Mouse (Mus musculus) forebrain, postnatal 0 days (tissue): ENCODE data around the gene Zfp580. TPM values are rescaled to one million over a fixed set of nuclear protein-coding genes. Genes with fewer than 3 reads are reported as not detected.
A peak's percentile ranks its signal among the peaks of the same experiment; 100 is the strongest.
"Not testable (repeated sequence)": the region's sequence is repeated elsewhere in the genome, so short reads cannot be mapped to it uniquely, and the experiment has no call there.

ENCODE experiments used
- ATAC-seq: fragments of 200-750 bp; cut with Nextera tagmentation; 2 replicates; pipeline ENCODE4 v1.8.0; 2017; ENCODE audit warnings: mild to moderate bottlenecking, moderate library complexity
- DNase-seq: peaks from one replicate; pipeline ENCODE4 v3.0.0-alpha.2; 2015
- H3K27ac ChIP-seq: fragments of 300-500 bp; sonication (generic); 2 replicates; pipeline ENCODE4 v1.5.1; 2014; ENCODE audit warnings: low read depth, mild to moderate bottlenecking, antibody characterized with exemption, low read length, moderate library complexity, mixed read lengths
- H3K27me3 ChIP-seq: fragments of 300-500 bp; sonication (generic); 2 replicates; pipeline ENCODE4 v1.6.1; 2014; ENCODE audit warnings: mild to moderate bottlenecking, low read length, mixed read lengths; ENCODE audit not compliant: insufficient read depth
- H3K36me3 ChIP-seq: fragments of 300-500 bp; sonication (generic); 2 replicates; pipeline ENCODE4 v1.6.1; 2014; ENCODE audit warnings: mild to moderate bottlenecking, moderate library complexity; ENCODE audit not compliant: insufficient read depth
- H3K4me1 ChIP-seq: fragments of 300-500 bp; sonication (generic); 2 replicates; pipeline ENCODE4 v1.6.1; 2014; ENCODE audit warnings: antibody characterized with exemption; ENCODE audit not compliant: insufficient read depth
- H3K4me2 ChIP-seq: fragments of 300-500 bp; sonication (generic); 2 replicates; pipeline ENCODE4 v1.6.1; 2014; ENCODE audit warnings: low read depth, mild to moderate bottlenecking, moderate library complexity
- H3K4me3 ChIP-seq: fragments of 300-500 bp; sonication (generic); 2 replicates; pipeline ENCODE4 v1.5.1; 2014; ENCODE audit warnings: low read depth, low read length, mixed read lengths
- H3K9ac ChIP-seq: fragments of 300-500 bp; sonication (generic); 2 replicates; pipeline ENCODE4 v1.6.1; 2014; ENCODE audit warnings: mild to moderate bottlenecking
- H3K9me3 ChIP-seq: fragments of 300-500 bp; sonication (generic); 2 replicates; pipeline ENCODE4 v1.6.1; 2016; ENCODE audit warnings: low read length
- CTCF ChIP-seq: sonication (generic); IDR thresholded peaks from 2 replicates; pipeline ENCODE4 v1.5.1; 2016; ENCODE audit warnings: antibody characterized with exemption, control low read depth, low read depth
- WGBS: fragments of 180-500 bp; shearing (Covaris S2); extraction: QIAGEN DNeasy Blood & Tissue Kit; methylation state at CpG from one replicate; pipeline ENCODE4 v1.1.7; 2014; 5-methylcytosine and 5-hydroxymethylcytosine counted together
- polyA plus RNA-seq: library from polyadenylated mRNA; unstranded; fragments of >200 nt; fragmentation: Nextera tagmentation; extraction: Ambion mirVana; gene quantifications from 2 replicates; pipeline ENCODE4 v1.2.1, GENCODE M21; 2015
- total RNA-seq: library from RNA; depleted of rRNA; stranded (reverse); fragments of >200 nt; gene quantifications from 2 replicates; pipeline ENCODE4 v1.2.3, GENCODE M21; 2014

The Zfp580 gene
- total and polyA plus RNA-seq, 2 experiments from 2014 or later: 42.1 to 132 TPM

DNA sequence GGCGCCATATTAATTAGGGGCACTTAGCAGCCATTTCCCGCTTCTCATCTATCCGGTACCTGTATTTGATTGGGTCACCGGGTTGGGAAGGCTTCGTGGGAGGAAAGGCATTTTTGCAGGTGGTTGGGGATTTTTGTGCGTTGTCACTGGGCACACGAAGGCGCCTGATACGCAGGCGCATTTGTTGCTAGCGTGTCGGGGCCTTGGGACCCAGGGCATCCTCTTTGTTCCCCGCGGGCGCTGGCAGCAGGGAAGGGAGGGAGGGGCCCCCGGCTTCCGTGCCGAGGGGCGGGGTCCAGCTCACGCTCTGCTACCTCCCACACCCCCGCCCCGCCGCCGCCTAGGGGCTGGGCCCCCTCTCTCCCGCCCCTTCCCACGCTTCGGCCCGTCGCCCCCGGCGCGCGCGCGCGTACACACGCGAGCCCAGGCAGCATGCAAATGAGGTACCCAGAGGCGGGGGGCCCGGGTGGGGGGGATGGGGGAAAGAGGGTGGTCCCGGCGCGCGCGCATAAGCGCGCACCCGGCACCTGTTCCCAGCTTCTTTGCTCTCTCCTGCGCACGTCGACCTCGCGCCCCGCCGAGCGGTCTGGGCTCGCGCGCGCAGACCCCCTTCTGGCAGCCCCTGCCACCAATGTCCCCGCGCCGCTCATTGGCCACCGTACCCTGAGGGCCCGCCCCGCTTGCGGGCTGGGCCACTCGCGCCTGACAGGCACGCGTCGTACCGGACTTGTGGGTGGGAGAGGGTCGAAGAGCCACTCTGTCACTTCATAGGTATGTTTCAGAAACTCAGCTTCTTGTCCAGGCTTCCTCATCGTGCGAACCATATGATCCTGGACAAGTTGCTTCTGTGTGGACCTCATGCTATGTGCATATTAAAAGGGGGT lies 36.0 kb upstream of the Zfp580 start, which contains the start of gene Gm44973:
Gm44973 (plus strand) TSS at position 379 of the 884 bp plus-strand sequence.
- DNase-seq (peak; percentile 98), ATAC-seq (peak; percentile 81)
- Histone ChIP-seq H3K27me3 (no peaks in the 10 kb centered on the region), H3K4me3 (peak within 1 kb of the TSS; percentile 77), H3K4me1 (peaks cover 5% of the 10 kb centered on the region; the same call in 1 of the 2 replicates), H3K9me3 (no peaks in the 10 kb centered on the region), H3K4me2 (peak within 1 kb of the TSS; percentile 71), H3K27ac (peak within 1 kb of the TSS; percentile 99), H3K36me3 (peaks cover 22% of the 10 kb centered on the region), H3K9ac (peak within 1 kb of the TSS; percentile 79)
- WGBS: 2% methylated on average over 61 of the region's 76 CpGs
- TF ChIP-seq CTCF: no peak

DNA sequence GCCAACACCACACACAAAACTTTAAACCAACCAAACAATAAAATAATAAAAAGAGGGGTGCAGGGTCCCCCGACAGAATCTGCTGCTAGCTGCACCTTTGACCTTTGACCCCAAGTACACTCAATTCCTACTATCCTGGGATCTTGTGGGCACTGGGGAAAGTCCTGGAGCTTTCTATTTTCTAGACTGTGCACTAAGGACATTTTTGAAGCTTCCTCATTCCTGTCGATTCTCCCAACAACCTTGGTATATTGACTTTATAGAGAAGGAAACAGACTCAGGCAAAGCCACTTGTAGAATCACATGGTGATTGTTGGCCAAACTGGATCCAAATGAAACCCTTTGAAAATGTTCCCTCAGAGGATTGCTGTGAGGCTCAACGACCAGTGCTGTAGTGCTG lies 35.3 kb upstream of the Zfp580 start:
- Histone ChIP-seq H3K9ac (peak overlapping the region; percentile 76), H3K27me3 (no peaks in the 10 kb centered on the region), H3K4me1 (peaks cover 7% of the 10 kb centered on the region), H3K4me3 (peak overlapping the region; percentile 77), H3K4me2 (peak overlapping the region; percentile 71), H3K36me3 (peaks cover 15% of the 10 kb centered on the region), H3K27ac (peak overlapping the region; percentile 99), H3K9me3 (no peaks in the 10 kb centered on the region)
- TF ChIP-seq CTCF: no peak
- 58% methylated on average over 3 of the region's 3 CpGs for WGBS
- ATAC-seq: no peak
- no peak for DNase-seq

DNA sequence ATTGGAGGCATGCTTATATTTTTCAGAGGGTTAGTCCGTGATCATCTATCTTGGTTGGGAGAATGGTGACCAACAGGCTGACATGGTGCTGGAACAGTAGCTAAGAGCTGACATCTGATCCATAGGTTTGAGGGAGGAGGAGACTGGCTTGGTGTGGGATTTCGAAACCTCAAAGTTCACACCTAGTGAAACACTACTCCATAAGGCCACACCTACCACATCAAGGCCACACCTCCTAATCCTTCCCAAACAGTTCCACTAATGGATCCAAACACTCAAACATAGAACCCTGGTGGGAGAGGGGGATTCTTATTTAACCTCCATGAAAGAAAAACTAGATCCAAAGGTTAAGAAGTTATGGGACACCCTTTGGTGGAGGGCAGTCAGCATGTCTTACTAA lies 34.4 kb upstream of the Zfp580 start:
- no peak for TF ChIP-seq CTCF
- no peak overlapping the region for H3K9ac ChIP-seq
- no peak overlapping the region for H3K4me3 ChIP-seq
- H3K36me3 ChIP-seq: peaks cover 9% of the 10 kb centered on the region
- H3K4me1 ChIP-seq: peaks cover 10% of the 10 kb centered on the region
- no peak for ATAC-seq
- no peaks in the 10 kb centered on the region for H3K9me3 ChIP-seq
- WGBS: 100% methylated on average over 2 of the region's 2 CpGs
- H3K27me3 ChIP-seq: no peaks in the 10 kb centered on the region
- H3K4me2 ChIP-seq: no peak overlapping the region
- H3K27ac ChIP-seq: no peak overlapping the region
- no peak for DNase-seq

DNA sequence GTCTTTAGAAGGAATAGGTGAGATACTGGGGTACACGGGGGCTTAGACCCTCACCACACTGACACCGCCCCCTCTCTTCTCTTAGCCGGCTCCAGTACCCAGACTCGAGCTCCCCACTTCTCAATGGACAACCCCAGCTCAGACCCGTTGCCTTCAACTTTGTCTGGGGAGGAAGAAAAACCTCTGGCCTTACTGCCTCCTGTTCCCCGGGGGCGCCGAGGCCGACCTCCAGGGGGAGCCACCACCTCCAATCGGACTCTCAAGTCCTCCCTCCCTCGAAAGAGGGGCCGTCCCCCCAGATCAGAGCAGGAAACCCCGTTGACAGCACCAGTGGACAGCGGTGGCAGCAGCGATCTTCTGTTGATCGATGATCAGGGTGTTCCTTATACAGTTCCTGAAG lies 34.0 kb upstream of the Zfp580 start:
- Histone ChIP-seq H3K4me1 (peaks cover 10% of the 10 kb centered on the region), H3K27ac (no peak overlapping the region), H3K9ac (no peak overlapping the region), H3K36me3 (peaks cover 10% of the 10 kb centered on the region), H3K4me2 (no peak overlapping the region), H3K9me3 (no peaks in the 10 kb centered on the region), H3K4me3 (no peak overlapping the region), H3K27me3 (no peaks in the 10 kb centered on the region)
- ATAC-seq: no peak
- WGBS: 91% methylated on average over 16 of the region's 16 CpGs
- DNase-seq: no peak
- TF ChIP-seq CTCF: peak; percentile 36; the same call in 1 of the 2 replicates

DNA sequence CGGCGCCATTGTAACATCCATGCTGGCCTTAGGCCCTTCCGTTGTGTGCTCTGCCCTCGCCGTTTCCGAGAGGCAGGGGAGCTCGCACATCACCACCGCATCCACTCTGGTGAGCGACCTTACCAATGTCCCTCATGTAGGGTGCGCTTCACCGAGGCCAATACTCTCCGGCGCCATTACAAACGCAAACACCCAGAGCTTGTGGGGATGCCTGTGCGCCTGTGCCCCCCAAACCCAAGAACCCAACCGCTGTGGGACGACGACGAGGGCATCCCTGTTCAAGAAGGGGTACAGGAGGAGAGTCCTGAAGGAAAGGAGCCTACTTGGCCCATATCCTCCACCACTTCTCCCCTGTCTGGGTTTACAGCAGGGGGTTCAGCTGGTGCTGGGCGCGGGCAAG lies 33.4 kb upstream of the Zfp580 start:
- Histone ChIP-seq H3K9me3 (no peaks in the 10 kb centered on the region), H3K9ac (no peak overlapping the region), H3K36me3 (peaks cover 10% of the 10 kb centered on the region), H3K4me2 (no peak overlapping the region), H3K4me3 (no peak overlapping the region), H3K27ac (no peak overlapping the region), H3K4me1 (peaks cover 10% of the 10 kb centered on the region), H3K27me3 (no peaks in the 10 kb centered on the region)
- TF ChIP-seq CTCF: no peak
- ATAC-seq (no peak), DNase-seq (no peak)
- WGBS: 98% methylated on average over 21 of the region's 21 CpGs

DNA sequence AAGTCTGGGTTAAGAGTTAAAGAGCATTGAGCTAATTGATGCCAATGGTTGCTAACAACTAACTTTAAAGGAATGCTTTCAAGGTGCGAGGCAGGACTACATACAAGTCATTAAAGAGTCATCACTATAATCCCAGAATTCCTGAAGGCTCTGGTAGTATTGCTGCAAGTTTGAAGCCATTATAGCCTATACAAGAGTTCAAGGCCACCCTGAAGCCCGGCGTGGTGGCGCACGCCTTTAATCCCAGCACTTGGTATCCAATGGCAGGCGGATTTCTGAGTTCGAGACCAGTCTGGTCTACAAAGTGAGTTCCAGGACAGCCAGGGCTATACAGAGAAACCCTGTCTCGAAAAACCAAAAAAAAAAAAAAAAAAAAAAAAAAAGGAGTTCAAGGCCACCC lies 31.8 kb upstream of the Zfp580 start:
- not testable (repeated sequence) for H3K9ac ChIP-seq

DNA sequence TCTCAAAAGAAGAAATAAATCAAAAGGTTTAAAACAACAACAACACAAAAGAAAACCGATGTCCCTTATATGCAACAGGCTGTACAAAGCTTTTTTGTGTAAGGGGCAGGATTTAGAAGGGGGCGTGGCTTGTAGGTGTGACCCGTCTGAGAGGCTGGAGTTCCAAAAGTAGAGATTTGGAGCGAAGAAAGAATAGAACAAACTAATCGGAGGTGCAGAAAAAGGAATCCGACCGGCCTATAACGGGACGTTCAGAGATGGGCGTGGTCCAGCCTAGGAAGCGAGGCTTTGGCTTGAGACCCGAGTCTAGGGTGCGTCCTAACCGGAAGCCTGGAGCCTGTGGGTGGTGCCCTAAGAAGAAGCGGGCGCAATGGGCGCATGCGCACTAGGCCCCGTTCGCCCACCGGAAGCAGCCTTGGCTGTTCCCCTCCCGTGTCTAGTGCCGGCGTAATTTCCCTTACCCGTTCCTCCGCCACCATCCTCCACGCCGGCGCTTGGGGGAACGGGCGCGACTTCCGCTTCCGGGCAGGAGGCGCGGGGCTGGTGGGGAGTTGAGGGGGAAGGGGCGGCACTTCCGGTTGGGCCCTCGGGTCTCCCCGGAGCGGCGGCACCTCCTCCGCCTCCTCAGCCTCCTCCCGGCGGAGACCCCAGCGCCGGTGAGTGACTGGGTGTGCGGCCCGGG lies 31.2 kb upstream of the Zfp580 start, which contains the start of the genes Zfp865 and Ccdc106:
Zfp865 (plus strand) TSS at position 377 of the 682 bp plus-strand sequence.
Ccdc106 (plus strand) TSS at position 554 of the 682 bp plus-strand sequence.
- peaks cover 10% of the 10 kb centered on the region for H3K4me1 ChIP-seq
- H3K27ac ChIP-seq: peak within 1 kb of the TSS; percentile 90
- no peaks in the 10 kb centered on the region for H3K9me3 ChIP-seq
- under 1% methylated on average over 43 of the region's 49 CpGs for WGBS
- TF ChIP-seq CTCF: peak; percentile 23
- H3K4me2 ChIP-seq: peak within 1 kb of the TSS; percentile 85
- peak within 1 kb of the TSS; percentile 96 for H3K9ac ChIP-seq
- ATAC-seq (peak; percentile 94), DNase-seq (peak; percentile 99)
- no peaks in the 10 kb centered on the region for H3K27me3 ChIP-seq
- H3K36me3 ChIP-seq: peaks cover 26% of the 10 kb centered on the region
- peak within 1 kb of the TSS; percentile 78 for H3K4me3 ChIP-seq

More for the DNA sequence above, 31.8 kb upstream of the Zfp580 start:
- Histone ChIP-seq H3K4me2 (peak overlapping the region; percentile 85), H3K36me3 (peaks cover 21% of the 10 kb centered on the region), H3K27ac (peak overlapping the region; percentile 46; the same call in 1 of the 2 replicates), H3K4me3 (peak overlapping the region; percentile 78)
- not testable (repeated sequence) for ATAC-seq, DNase-seq, H3K27me3 ChIP-seq, H3K9me3 ChIP-seq, H3K4me1 ChIP-seq
- 22% methylated on average over 8 of the region's 8 CpGs for WGBS
